Mouse (Mus musculus): ENCODE measurements around the gene Peak1.

DNA sequence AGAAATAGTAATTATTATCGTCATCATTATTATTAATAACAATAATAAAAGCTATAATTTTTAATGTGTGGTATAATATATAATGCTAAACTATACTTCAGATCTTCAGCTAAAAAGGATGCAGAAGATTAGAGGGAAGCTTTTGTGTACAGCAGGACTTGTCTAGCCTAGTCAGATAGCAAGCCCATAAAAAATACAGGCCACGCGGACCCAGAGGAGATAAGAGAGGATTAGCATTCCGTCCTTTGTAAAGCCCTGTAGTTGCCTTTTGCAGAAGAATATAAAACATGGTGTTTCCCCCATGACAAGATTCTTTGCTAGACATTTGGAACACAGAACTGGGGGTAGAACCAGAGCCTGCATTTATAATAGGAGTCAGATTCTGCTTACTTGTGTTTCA, 13.2 kb downstream of the Peak1 start:
- TF ChIP-seq CTCF (IDR thresholded peaks at IDR 0.05; ENCODE audit: borderline replicate concordance, insufficient read depth, low read length), result no peak
- TF ChIP-seq POLR2A (IDR thresholded peaks at IDR 0.05; ENCODE audit: low read depth, low read length), result no peak

Data from embryonic fibroblast, embryonic 13.5 days (primary cell).